Mouse (Mus musculus) myocyte (in vitro differentiated cells): Measurements from ENCODE around the gene Dusp8.

Experiments used
- CEBPB ChIP-seq: IDR thresholded peaks from 2 replicates; pipeline ENCODE4 v1.6.1; 2011; ENCODE audit warnings: mild to moderate bottlenecking, moderate library complexity; ENCODE audit not compliant: poor library complexity, insufficient read depth, severe bottlenecking
- E2F4 ChIP-seq: IDR thresholded peaks from one replicate; pipeline ENCODE4 v1.6.1; 2011; ENCODE audit warnings: mild to moderate bottlenecking, control low read depth, moderate library complexity; ENCODE audit not compliant: insufficient read depth
- MAX ChIP-seq: IDR thresholded peaks from one replicate; pipeline ENCODE4 v1.6.1; 2011; ENCODE audit warnings: low read depth, mild to moderate bottlenecking, control low read depth
- MYOD1 ChIP-seq, 3 experiments: IDR thresholded peaks; one replicate each; pipeline ENCODE4 v1.6.1; 2011; ENCODE audit warnings: control low read depth in 2 of 3, low read depth in 2 of 3, mild to moderate bottlenecking in 2 of 3, moderate library complexity in 1 of 3; ENCODE audit not compliant: insufficient read length in 2 of 3, control insufficient read depth in 1 of 3
- MYOG ChIP-seq, 3 experiments: IDR thresholded peaks; one replicate each; pipeline ENCODE4 v1.6.1; 2011; ENCODE audit warnings: control low read depth in 2 of 3, low read depth in 2 of 3, mild to moderate bottlenecking in 2 of 3; ENCODE audit not compliant: insufficient read length in 2 of 3, control insufficient read depth in 1 of 3, insufficient read depth in 1 of 3
- POLR2A ChIP-seq: IDR thresholded peaks from one replicate; pipeline ENCODE4 v1.6.1; 2011; ENCODE audit warnings: low read depth, mild to moderate bottlenecking, control low read depth, moderate library complexity; ENCODE audit not compliant: insufficient read length
- REST ChIP-seq: IDR thresholded peaks from one replicate; pipeline ENCODE4 v1.6.1; 2011; ENCODE audit warnings: mild to moderate bottlenecking, control low read depth, moderate library complexity; ENCODE audit not compliant: insufficient read depth, insufficient read length
- SRF ChIP-seq: IDR thresholded peaks from one replicate; pipeline ENCODE4 v1.6.1; 2011; ENCODE audit warnings: low read depth; ENCODE audit not compliant: control insufficient read depth, insufficient read length
- TCF12 ChIP-seq: IDR thresholded peaks from one replicate; pipeline ENCODE4 v1.6.1; 2011; ENCODE audit warnings: mild to moderate bottlenecking, control low read depth; ENCODE audit not compliant: poor library complexity, insufficient read depth, severe bottlenecking
- TCF3 ChIP-seq: IDR thresholded peaks from one replicate; pipeline ENCODE4 v1.6.1; 2011; ENCODE audit warnings: low read depth, control low read depth; ENCODE audit not compliant: insufficient read length
- USF1 ChIP-seq: IDR thresholded peaks from one replicate; pipeline ENCODE4 v1.6.1; 2011; ENCODE audit warnings: low read depth, mild to moderate bottlenecking, control low read depth, moderate library complexity

DNA sequence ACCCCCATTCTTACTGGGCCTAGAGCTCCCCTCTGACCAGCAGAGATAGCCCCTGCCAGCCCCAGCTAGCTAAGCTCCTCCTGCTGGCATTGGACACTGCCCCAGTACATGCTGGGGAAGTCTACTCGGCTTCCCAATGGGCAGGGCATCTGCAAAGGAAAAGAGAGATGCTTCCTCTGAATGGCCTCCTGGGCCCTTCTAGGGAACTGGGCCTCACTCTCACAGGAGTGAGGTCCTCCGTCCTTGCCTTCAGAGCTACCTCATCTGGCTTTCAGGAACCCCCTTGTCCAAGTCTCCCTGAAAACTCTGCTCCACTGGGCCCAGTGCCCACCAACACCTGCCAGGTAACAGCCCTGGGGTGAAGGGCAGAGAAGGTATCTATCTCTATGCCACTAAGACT lies 14.8 kb downstream of the Dusp8 start:
- TF ChIP-seq POLR2A = no peak
- TF ChIP-seq MAX = no peak
- TF ChIP-seq CEBPB = no peak
- TF ChIP-seq TCF12 = no peak
- TF ChIP-seq SRF = no peak
- no peak for TF ChIP-seq E2F4
- TF ChIP-seq USF1 = no peak
- no peak for TF ChIP-seq MYOD1 (IDR thresholded peaks at IDR 0.05; ENCODE audit: control insufficient read depth in 1 of 3, insufficient read length in 2 of 3, low read depth in 2 of 3)
- no peak for TF ChIP-seq MYOG (IDR thresholded peaks at IDR 0.05; ENCODE audit: control insufficient read depth in 1 of 3, insufficient read depth in 1 of 3, insufficient read length in 2 of 3, low read depth in 2 of 3)
- TF ChIP-seq REST = no peak
- TF ChIP-seq TCF3 = no peak
